Mouse (Mus musculus) liver, embryonic 15.5 days (tissue): Measurements from ENCODE around the gene Dennd1a. TPM values are rescaled to one million over a fixed set of nuclear protein-coding genes. Genes with fewer than 3 reads are reported as not detected.
A peak's percentile ranks its signal among the peaks of the same experiment; 100 is the strongest.

Experiments used
- ATAC-seq: fragments of 200-750 bp; cut with Nextera tagmentation; 2 replicates; pipeline ENCODE4 v1.8.0; 2017; ENCODE audit warnings: moderate number of reproducible peaks, mild to moderate bottlenecking, moderate library complexity; ENCODE audit not compliant: insufficient read depth
- H3K27ac ChIP-seq: fragments of 300-500 bp; sonication (generic); replicated peaks from 2 replicates; pipeline ENCODE4 v1.5.1; 2015; ENCODE audit warnings: mild to moderate bottlenecking, inconsistent platforms
- H3K27me3 ChIP-seq: fragments of 300-500 bp; sonication (generic); 2 replicates; pipeline ENCODE4 v1.6.1; 2015; ENCODE audit warnings: mild to moderate bottlenecking, inconsistent platforms
- H3K36me3 ChIP-seq: fragments of 300-500 bp; sonication (generic); replicated peaks from 2 replicates; pipeline ENCODE4 v1.6.1; 2015; ENCODE audit warnings: moderate library complexity, mild to moderate bottlenecking, inconsistent platforms
- H3K4me1 ChIP-seq: fragments of 300-500 bp; sonication (generic); replicated peaks from 2 replicates; pipeline ENCODE4 v1.6.1; 2015; ENCODE audit warnings: inconsistent platforms
- H3K4me2 ChIP-seq: fragments of 300-500 bp; sonication (generic); 2 replicates; pipeline ENCODE4 v1.6.1; 2015; ENCODE audit warnings: moderate library complexity, mild to moderate bottlenecking, inconsistent platforms
- H3K4me3 ChIP-seq: fragments of 300-500 bp; sonication (generic); replicated peaks from 2 replicates; pipeline ENCODE4 v1.5.1; 2015; ENCODE audit warnings: mild to moderate bottlenecking, inconsistent platforms
- H3K9ac ChIP-seq: fragments of 300-500 bp; sonication (generic); 2 replicates; pipeline ENCODE4 v1.6.1; 2015; ENCODE audit warnings: moderate library complexity, mild to moderate bottlenecking, inconsistent platforms
- H3K9me3 ChIP-seq: fragments of 300-500 bp; sonication (generic); replicated peaks from 2 replicates; pipeline ENCODE4 v1.6.1; 2016; ENCODE audit warnings: inconsistent platforms
- WGBS: fragments of 180-500 bp; shearing (Covaris S2); methylation state at CpG from one replicate; pipeline ENCODE4 v1.1.7; 2015; ENCODE audit warnings: mixed read lengths; ENCODE audit not compliant: insufficient replicate concordance; 5-methylcytosine and 5-hydroxymethylcytosine counted together
- polyA plus RNA-seq: library from polyadenylated mRNA; unstranded; fragments of >200 nt; fragmentation: Nextera tagmentation; extraction: Ambion mirVana; gene quantifications from 2 replicates; pipeline ENCODE4 v1.2.1, GENCODE M21; 2015

Gene Dennd1a
- polyA plus RNA-seq, 1 experiment from 2014 or later = 9.9 TPM

GRCm38 (mm10) chr2:37812401-37812800 lies 474.8 kb downstream of the Dennd1a start:
- no peak overlapping the region for H3K9ac ChIP-seq
- H3K4me1 ChIP-seq = no peaks in the 10 kb centered on the region
- no peak for ATAC-seq
- H3K27ac ChIP-seq = no peak overlapping the region
- H3K4me2 ChIP-seq = no peak overlapping the region
- H3K27me3 ChIP-seq = no peaks in the 10 kb centered on the region
- H3K9me3 ChIP-seq = no peaks in the 10 kb centered on the region
- 78% methylated on average over 5 of the region's 5 CpGs for WGBS
- H3K36me3 ChIP-seq = no peaks in the 10 kb centered on the region
- no peak overlapping the region for H3K4me3 ChIP-seq

- no peaks in the 10 kb centered on the region for H3K4me1 ChIP-seq
- H3K4me3 ChIP-seq = no peak overlapping the region
- H3K9ac ChIP-seq = no peak overlapping the region
- 62% methylated on average over 2 of the region's 2 CpGs for WGBS
- no peaks in the 10 kb centered on the region for H3K27me3 ChIP-seq
- ATAC-seq = no peak
- no peak overlapping the region for H3K27ac ChIP-seq
- H3K9me3 ChIP-seq = no peaks in the 10 kb centered on the region
- no peak overlapping the region for H3K4me2 ChIP-seq
- H3K36me3 ChIP-seq = no peaks in the 10 kb centered on the region
Measured at GRCm38 (mm10) chr2:37811682-37812081, 475.5 kb downstream of the Dennd1a start.

- H3K4me1 ChIP-seq = peaks cover 7% of the 10 kb centered on the region; the same call in 1 of the 2 replicates
- H3K4me3 ChIP-seq = no peak overlapping the region
- no peaks in the 10 kb centered on the region for H3K36me3 ChIP-seq
- ATAC-seq = no peak
- H3K9me3 ChIP-seq = no peaks in the 10 kb centered on the region
- H3K4me2 ChIP-seq = no peak overlapping the region
- H3K27me3 ChIP-seq = no peaks in the 10 kb centered on the region
- H3K9ac ChIP-seq = no peak overlapping the region
- no peak overlapping the region for H3K27ac ChIP-seq
- 45% methylated on average over 4 of the region's 4 CpGs for WGBS
Measured at GRCm38 (mm10) chr2:37802610-37803212, 484.5 kb downstream of the Dennd1a start.

DNA sequence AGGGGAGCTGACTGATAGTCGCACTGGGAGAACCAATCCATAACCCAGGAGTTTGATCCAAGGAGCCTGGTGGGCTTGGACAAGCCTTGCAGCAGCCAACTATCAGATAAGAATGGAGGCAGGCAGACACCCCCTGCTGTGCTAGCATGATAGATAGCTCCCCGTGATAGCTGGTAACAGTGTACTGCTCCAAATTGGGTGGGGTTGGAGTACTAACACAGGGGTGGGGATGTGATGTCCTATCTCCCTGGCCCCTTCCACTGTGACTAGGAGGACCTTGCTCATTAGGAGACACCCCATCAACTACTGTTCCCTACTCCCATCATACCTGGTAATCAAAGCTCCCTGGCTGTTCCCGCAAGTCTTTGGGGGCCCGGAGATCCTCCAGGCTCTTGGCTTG lies 485.5 kb downstream of the Dennd1a start:
- Histone ChIP-seq H3K27me3 (no peaks in the 10 kb centered on the region), H3K36me3 (no peaks in the 10 kb centered on the region), H3K4me2 (no peak overlapping the region), H3K9ac (no peak overlapping the region), H3K27ac (no peak overlapping the region), H3K4me3 (no peak overlapping the region), H3K9me3 (no peaks in the 10 kb centered on the region), H3K4me1 (peaks cover 7% of the 10 kb centered on the region; the same call in 1 of the 2 replicates)
- 65% methylated on average over 4 of the region's 4 CpGs for WGBS
- ATAC-seq = peak; percentile 12; the same call in 1 of the 2 replicates

DNA sequence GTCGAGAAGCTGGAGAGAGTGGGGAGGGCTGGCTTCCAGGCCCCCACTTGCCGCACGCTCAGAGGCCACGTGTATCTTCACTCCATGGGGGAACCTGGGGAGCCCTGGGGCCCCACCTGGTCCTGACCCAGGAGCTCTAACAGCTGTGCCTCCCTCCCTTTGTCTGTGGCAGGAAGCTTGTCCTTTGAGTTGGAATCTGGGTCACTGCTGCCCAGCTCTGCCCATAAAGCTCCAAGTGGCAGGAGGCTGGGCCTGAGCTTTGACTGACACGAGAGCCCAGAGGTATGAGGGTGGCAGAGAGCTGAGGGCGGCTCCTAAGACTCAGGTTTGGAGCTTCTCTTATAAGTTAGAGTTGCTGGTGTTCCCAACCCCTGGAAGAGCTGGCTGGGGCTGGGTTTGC lies 488.1 kb downstream of the Dennd1a start:
- ATAC-seq = no peak
- H3K4me3 ChIP-seq = no peak overlapping the region
- H3K9ac ChIP-seq = no peak overlapping the region
- H3K36me3 ChIP-seq = no peaks in the 10 kb centered on the region
- H3K4me1 ChIP-seq = peaks cover 7% of the 10 kb centered on the region; the same call in 1 of the 2 replicates
- H3K4me2 ChIP-seq = no peak overlapping the region
- 69% methylated on average over 6 of the region's 6 CpGs for WGBS
- peaks cover 14% of the 10 kb centered on the region for H3K27me3 ChIP-seq
- H3K9me3 ChIP-seq = no peaks in the 10 kb centered on the region
- H3K27ac ChIP-seq = no peak overlapping the region

- H3K9me3 ChIP-seq = no peaks in the 10 kb centered on the region
- 63% methylated on average over 4 of the region's 4 CpGs for WGBS
- no peak for ATAC-seq
- no peak overlapping the region for H3K4me3 ChIP-seq
- H3K9ac ChIP-seq = no peak overlapping the region
- no peak overlapping the region for H3K27ac ChIP-seq
- H3K4me1 ChIP-seq = peaks cover 7% of the 10 kb centered on the region; the same call in 1 of the 2 replicates
- H3K27me3 ChIP-seq = peaks cover 33% of the 10 kb centered on the region
- H3K36me3 ChIP-seq = no peaks in the 10 kb centered on the region
- H3K4me2 ChIP-seq = no peak overlapping the region
Measured at GRCm38 (mm10) chr2:37797046-37797445, 490.1 kb downstream of the Dennd1a start.

DNA sequence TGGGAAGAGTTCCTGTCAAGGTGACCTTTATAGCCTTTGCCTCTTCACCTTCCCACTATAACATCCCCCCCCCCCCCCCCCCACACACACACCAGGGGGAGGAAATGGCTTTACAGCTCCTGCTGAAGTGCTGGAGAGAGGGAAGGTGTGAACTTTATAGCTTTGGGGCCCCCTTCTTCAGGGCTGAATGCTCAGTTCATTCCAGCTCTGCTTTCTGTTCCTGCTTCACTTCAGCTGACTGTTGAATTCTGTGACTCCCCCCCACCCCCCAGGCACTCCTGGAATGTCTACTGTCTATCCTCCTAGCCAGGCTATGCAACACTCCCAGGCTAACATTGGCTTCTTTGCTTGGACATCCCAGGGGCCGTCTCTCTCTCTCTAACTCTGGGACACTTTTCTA lies 491.2 kb downstream of the Dennd1a start:
- H3K9ac ChIP-seq = no peak overlapping the region

DNA sequence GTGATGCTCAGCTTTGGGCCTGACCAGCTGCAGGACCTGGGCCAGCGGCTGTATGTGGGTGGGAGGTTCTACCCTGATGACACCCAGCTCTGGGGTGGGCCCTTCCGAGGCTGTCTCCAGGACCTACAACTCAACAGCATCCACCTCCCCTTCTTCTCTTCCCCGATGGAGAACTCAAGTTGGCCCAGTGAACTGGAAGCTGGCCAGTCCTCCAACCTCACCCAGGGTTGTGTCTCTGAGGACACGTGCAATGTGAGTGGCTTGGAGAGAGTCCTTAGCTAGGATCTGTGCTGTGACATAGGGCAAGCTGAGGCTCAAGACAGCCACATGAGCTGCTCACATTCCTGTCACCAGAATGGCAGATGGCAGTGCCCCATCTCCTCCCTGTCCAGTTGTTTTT lies 495.9 kb downstream of the Dennd1a start:
- ATAC-seq = no peak
- Histone ChIP-seq H3K27me3 (peaks cover 65% of the 10 kb centered on the region), H3K9me3 (no peaks in the 10 kb centered on the region), H3K36me3 (no peaks in the 10 kb centered on the region), H3K9ac (no peak overlapping the region), H3K4me2 (no peak overlapping the region), H3K27ac (no peak overlapping the region), H3K4me3 (no peak overlapping the region), H3K4me1 (no peaks in the 10 kb centered on the region)
- WGBS = 63% methylated on average over 4 of the region's 4 CpGs

More for the DNA sequence above, 491.2 kb downstream of the Dennd1a start:
- no peaks in the 10 kb centered on the region for H3K9me3 ChIP-seq
- H3K4me2 ChIP-seq = no peak overlapping the region
- ATAC-seq = no peak
- no peak overlapping the region for H3K4me3 ChIP-seq
- no peaks in the 10 kb centered on the region for H3K4me1 ChIP-seq
- peaks cover 44% of the 10 kb centered on the region for H3K27me3 ChIP-seq
- WGBS = 48% methylated on average over 1 of the region's 1 CpGs
- H3K27ac ChIP-seq = no peak overlapping the region
- no peaks in the 10 kb centered on the region for H3K36me3 ChIP-seq

DNA sequence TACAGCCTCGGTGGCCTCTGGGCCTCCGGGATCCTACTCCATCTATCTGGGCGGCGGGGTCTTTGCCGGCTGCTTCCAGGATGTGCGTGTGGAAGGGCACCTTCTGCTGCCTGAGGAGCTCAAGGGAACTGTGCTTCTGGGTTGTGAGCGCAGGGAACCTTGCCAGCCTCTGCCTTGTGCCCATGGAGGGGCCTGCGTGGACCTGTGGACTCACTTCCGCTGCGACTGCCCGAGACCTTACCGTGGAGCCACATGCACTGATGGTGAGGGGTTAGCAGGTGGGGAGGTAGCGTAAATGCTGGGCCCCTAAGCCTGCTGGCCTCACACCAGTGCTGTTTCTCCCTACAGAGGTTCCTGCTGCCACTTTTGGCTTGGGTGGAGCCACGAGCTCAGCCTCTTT lies 496.5 kb downstream of the Dennd1a start:
- no peak overlapping the region for H3K4me2 ChIP-seq
- H3K4me1 ChIP-seq = no peaks in the 10 kb centered on the region
- H3K9ac ChIP-seq = no peak overlapping the region
- H3K36me3 ChIP-seq = no peaks in the 10 kb centered on the region
- WGBS = 81% methylated on average over 14 of the region's 14 CpGs
- peaks cover 71% of the 10 kb centered on the region for H3K27me3 ChIP-seq
- no peaks in the 10 kb centered on the region for H3K9me3 ChIP-seq
- H3K4me3 ChIP-seq = no peak overlapping the region
- ATAC-seq = no peak
- no peak overlapping the region for H3K27ac ChIP-seq

GRCm38 (mm10) chr2:37789995-37790394 lies 497.2 kb downstream of the Dennd1a start:
- WGBS = 74% methylated on average over 10 of the region's 10 CpGs
- H3K9me3 ChIP-seq = no peaks in the 10 kb centered on the region
- no peak overlapping the region for H3K9ac ChIP-seq
- no peak for ATAC-seq
- H3K27ac ChIP-seq = no peak overlapping the region
- H3K4me3 ChIP-seq = no peak overlapping the region
- no peak overlapping the region for H3K4me2 ChIP-seq
- H3K27me3 ChIP-seq = peaks cover 71% of the 10 kb centered on the region
- H3K4me1 ChIP-seq = no peaks in the 10 kb centered on the region
- no peaks in the 10 kb centered on the region for H3K36me3 ChIP-seq

- Histone ChIP-seq H3K27me3 (peaks cover 68% of the 10 kb centered on the region), H3K9ac (no peak overlapping the region), H3K4me3 (no peak overlapping the region), H3K4me1 (no peaks in the 10 kb centered on the region), H3K4me2 (no peak overlapping the region), H3K27ac (no peak overlapping the region), H3K9me3 (no peaks in the 10 kb centered on the region), H3K36me3 (no peaks in the 10 kb centered on the region)
- ATAC-seq = no peak
- WGBS = 66% methylated on average over 5 of the region's 5 CpGs
Measured at GRCm38 (mm10) chr2:37789029-37789428, 498.2 kb downstream of the Dennd1a start.
